Mouse (Mus musculus) embryonic fibroblast, embryonic 13.5 days (primary cell): ENCODE measurements at regions not wholly inside any gene's neighbourhood (a gene's known extent, or its start where the extent isn't known, plus 50 kb on each side); places are given as distances from the start of the nearest gene placed in this dataset.

Experiments used
- H3K27ac ChIP-seq: 2 replicates; pipeline ENCODE4 v1.5.1; 2012; ENCODE audit warnings: low read length, control low read depth, inconsistent platforms; ENCODE audit not compliant: insufficient read depth
- H3K4me1 ChIP-seq: 2 replicates; pipeline ENCODE4 v1.6.1; 2011; ENCODE audit warnings: low read length; ENCODE audit not compliant: control insufficient read depth, insufficient read depth
- H3K4me3 ChIP-seq: 2 replicates; pipeline ENCODE4 v1.5.1; 2011; ENCODE audit warnings: mild to moderate bottlenecking, control low read depth, low read length; ENCODE audit not compliant: insufficient read depth
- CTCF ChIP-seq: IDR thresholded peaks from 2 replicates; pipeline ENCODE4 v1.5.1; 2011; ENCODE audit warnings: mild to moderate bottlenecking, control low read depth, low read length, moderate library complexity, borderline replicate concordance; ENCODE audit not compliant: insufficient read depth
- POLR2A ChIP-seq: IDR thresholded peaks from 2 replicates; pipeline ENCODE4 v1.6.1; 2011; ENCODE audit warnings: low read depth, mild to moderate bottlenecking, control low read depth, low read length, moderate library complexity

GRCm38 (mm10) chrX:11591391-11592187 is 264.0 kb downstream of the H2al1j start:
- peak; percentile 17; the same call in 1 of the 2 replicates for TF ChIP-seq CTCF
- no peak for TF ChIP-seq POLR2A
- Histone ChIP-seq H3K4me1 (0 out of 2 replicates have a peak, but pooled peaks cover 4% of the 10 kb centered on the region), H3K4me3 (no peak overlapping the region), H3K27ac (no peak overlapping the region)

- no peak for TF ChIP-seq POLR2A
- no peak for TF ChIP-seq CTCF
- no peak overlapping the region for H3K27ac ChIP-seq
- H3K4me1 ChIP-seq = 0 out of 2 replicates have a peak, but pooled peaks cover 4% of the 10 kb centered on the region
These were observed 266.9 kb downstream of the H2al1j start for GRCm38 (mm10) chrX:11594542-11594941.

GRCm38 (mm10) chrX:11597548-11597947 is 269.9 kb downstream of the H2al1j start:
- TF ChIP-seq POLR2A (no peak), CTCF (no peak)
- Histone ChIP-seq H3K27ac (no peak overlapping the region), H3K4me3 (no peak overlapping the region), H3K4me1 (no peaks in the 10 kb centered on the region)

More at GRCm38 (mm10) chrX:11594542-11594941, 266.9 kb downstream of the H2al1j start:
- no peak overlapping the region for H3K4me3 ChIP-seq

- no peaks in the 10 kb centered on the region for H3K4me1 ChIP-seq
- TF ChIP-seq CTCF (no peak), POLR2A (no peak)
- H3K27ac ChIP-seq = no peak overlapping the region
- no peak overlapping the region for H3K4me3 ChIP-seq
These were observed 286.6 kb downstream of the H2al1j start for GRCm38 (mm10) chrX:11614237-11614636.

- Histone ChIP-seq H3K4me1 (peaks cover 5% of the 10 kb centered on the region; the same call in 1 of the 2 replicates), H3K27ac (0 out of 2 replicates have a peak overlapping the region, but pooled peaks have one; percentile 7), H3K4me3 (no peak overlapping the region)
- no peak for TF ChIP-seq CTCF
- TF ChIP-seq POLR2A = no peak
These were observed 293.6 kb downstream of the H2al1j start for GRCm38 (mm10) chrX:11621045-11621763.

GRCm38 (mm10) chrX:11626274-11626878 is 298.8 kb downstream of the H2al1j start:
- no peak overlapping the region for H3K27ac ChIP-seq
- TF ChIP-seq CTCF = no peak
- TF ChIP-seq POLR2A = no peak
- H3K4me1 ChIP-seq = 0 out of 2 replicates have a peak, but pooled peaks cover under 1% of the 10 kb centered on the region
- H3K4me3 ChIP-seq = no peak overlapping the region

GRCm38 (mm10) chrX:11629362-11629761 is 301.7 kb downstream of the H2al1j start:
- TF ChIP-seq CTCF = no peak
- TF ChIP-seq POLR2A = no peak
- Histone ChIP-seq H3K27ac (no peak overlapping the region), H3K4me1 (no peaks in the 10 kb centered on the region), H3K4me3 (no peak overlapping the region)

GRCm38 (mm10) chrX:11629906-11630305 is 302.3 kb downstream of the H2al1j start:
- H3K4me1 ChIP-seq = no peaks in the 10 kb centered on the region
- no peak for TF ChIP-seq POLR2A
- TF ChIP-seq CTCF = peak; percentile 14; the same call in 1 of the 2 replicates
- H3K4me3 ChIP-seq = no peak overlapping the region
- no peak overlapping the region for H3K27ac ChIP-seq

GRCm38 (mm10) chrX:11631186-11631913 is 303.7 kb downstream of the H2al1j start:
- no peaks in the 10 kb centered on the region for H3K4me1 ChIP-seq
- no peak for TF ChIP-seq CTCF
- TF ChIP-seq POLR2A = no peak
- H3K4me3 ChIP-seq = no peak overlapping the region
- no peak overlapping the region for H3K27ac ChIP-seq
